Mouse (Mus musculus) heart, embryonic 16.5 days (tissue): ENCODE data around the gene Shisa5. TPM values are rescaled to one million over a fixed set of nuclear protein-coding genes. Genes with fewer than 3 reads are reported as not detected.

Source experiments
- ATAC-seq: fragments of 200-750 bp; cut with Nextera tagmentation; replicated peaks from 2 replicates; pipeline ENCODE4 v1.8.0; 2017; ENCODE audit warnings: moderate number of reproducible peaks; ENCODE audit not compliant: insufficient read depth, low FRiP score; ENCODE audit errors: extremely low read depth
- H3K27ac ChIP-seq: fragments of 300-500 bp; sonication (generic); 2 replicates; pipeline ENCODE4 v1.5.1; 2014; ENCODE audit warnings: mild to moderate bottlenecking, low read length, control low read depth, moderate library complexity
- H3K27me3 ChIP-seq: fragments of 300-500 bp; sonication (generic); 2 replicates; pipeline ENCODE4 v1.6.1; 2014; ENCODE audit warnings: low read length, mixed read lengths; ENCODE audit not compliant: control insufficient read depth, insufficient read depth
- H3K36me3 ChIP-seq: fragments of 300-500 bp; sonication (generic); 2 replicates; pipeline ENCODE4 v1.6.1; 2014; ENCODE audit not compliant: control insufficient read depth, insufficient read depth
- H3K4me1 ChIP-seq: fragments of 300-500 bp; sonication (generic); 2 replicates; pipeline ENCODE4 v1.6.1; 2014; ENCODE audit warnings: low read length, mixed read lengths; ENCODE audit not compliant: control insufficient read depth, insufficient read depth
- H3K4me2 ChIP-seq: fragments of 300-500 bp; sonication (generic); 2 replicates; pipeline ENCODE4 v1.6.1; 2014; ENCODE audit warnings: low read depth, mild to moderate bottlenecking, control low read depth, low read length
- H3K4me3 ChIP-seq: fragments of 300-500 bp; sonication (generic); 2 replicates; pipeline ENCODE4 v1.5.1; 2014; ENCODE audit warnings: mild to moderate bottlenecking, control low read depth, low read length
- H3K9ac ChIP-seq: fragments of 300-500 bp; sonication (generic); 2 replicates; pipeline ENCODE4 v1.6.1; 2014; ENCODE audit warnings: low read length, control low read depth
- H3K9me3 ChIP-seq: fragments of 300-500 bp; sonication (generic); replicated peaks from 2 replicates; pipeline ENCODE4 v1.6.1; 2016; ENCODE audit warnings: low read length; ENCODE audit not compliant: control insufficient read depth
- WGBS: fragments of 180-500 bp; shearing (Covaris S2); extraction: QIAGEN DNeasy Blood & Tissue Kit; methylation state at CpG from one replicate; pipeline ENCODE4 v1.1.7; 2014; 5-methylcytosine and 5-hydroxymethylcytosine counted together
- polyA plus RNA-seq: library from polyadenylated mRNA; unstranded; fragments of >200 nt; fragmentation: Nextera tagmentation; extraction: Ambion mirVana; gene quantifications from 2 replicates; pipeline ENCODE4 v1.2.1, GENCODE M21; 2015

Gene Shisa5
- polyA plus RNA-seq, 1 experiment from 2014 or later = 84.5 TPM

DNA sequence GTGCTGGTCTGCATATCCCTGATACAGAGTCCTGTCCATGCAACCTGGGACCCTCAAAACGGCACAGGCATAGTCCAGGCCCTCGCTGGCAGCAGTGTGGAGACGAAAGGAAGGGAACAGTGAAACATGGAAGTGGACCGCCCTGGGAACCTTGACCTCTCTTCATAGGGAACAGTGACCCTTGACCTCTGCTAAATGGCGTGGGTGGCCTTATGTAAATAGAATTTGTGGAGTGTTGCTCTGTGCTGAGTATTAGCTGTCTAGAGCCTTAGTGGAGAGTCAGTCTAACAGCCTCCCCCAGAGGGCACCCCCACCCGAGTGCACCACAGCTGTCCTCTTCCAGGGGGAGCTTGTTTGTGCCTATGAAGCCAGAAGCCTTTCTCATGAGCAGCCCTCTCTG is 54.4 kb downstream of the Shisa5 start:
- Histone ChIP-seq H3K27ac (peak overlapping the region; percentile 2; the same call in 1 of the 2 replicates), H3K9me3 (no peaks in the 10 kb centered on the region), H3K4me3 (no peak overlapping the region), H3K36me3 (no peaks in the 10 kb centered on the region), H3K9ac (no peak overlapping the region), H3K4me2 (no peak overlapping the region), H3K4me1 (peaks cover 32% of the 10 kb centered on the region), H3K27me3 (no peaks in the 10 kb centered on the region)
- no peak for ATAC-seq
- WGBS = 63% methylated on average over 6 of the region's 6 CpGs

DNA sequence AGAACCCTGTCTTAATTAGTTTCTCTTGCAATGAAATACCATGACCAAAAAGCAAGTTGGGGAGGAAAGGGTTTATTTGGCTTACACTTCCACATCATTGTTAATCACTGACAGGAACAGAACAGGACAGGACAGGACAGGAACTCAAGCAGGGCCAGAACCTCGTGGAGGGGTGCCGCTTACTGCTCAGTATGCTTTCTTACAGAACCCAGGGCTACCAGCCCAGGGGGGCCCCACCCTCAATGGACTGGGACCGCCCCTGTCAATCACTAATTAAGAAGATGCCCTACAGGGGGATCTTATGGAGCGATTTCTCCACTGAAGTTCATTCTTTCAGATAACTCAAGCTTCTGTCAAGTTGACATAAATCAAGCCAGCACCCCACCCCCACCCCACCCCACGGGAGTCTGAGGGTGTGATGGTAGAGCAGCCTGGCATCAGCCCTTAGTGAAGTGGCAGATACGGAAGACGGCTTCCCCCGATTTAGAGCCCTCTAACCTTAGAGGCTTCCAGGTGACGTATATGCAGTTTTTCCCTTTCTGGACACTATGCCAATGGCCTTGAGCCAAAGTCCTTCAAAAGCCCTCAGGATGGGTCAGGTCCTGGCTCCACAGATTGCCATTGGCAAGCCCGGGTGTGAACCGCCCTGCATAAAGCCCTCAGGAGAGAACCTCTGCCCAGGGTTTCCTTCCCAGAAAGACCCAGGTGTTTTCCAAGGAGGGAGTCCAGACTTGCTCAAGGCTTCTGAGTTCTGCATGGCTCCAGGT is 55.6 kb downstream of the Shisa5 start:
- Histone ChIP-seq H3K9me3 (no peaks in the 10 kb centered on the region), H3K36me3 (no peaks in the 10 kb centered on the region), H3K27ac (peak overlapping the region; percentile 97), H3K27me3 (no peaks in the 10 kb centered on the region), H3K4me2 (peak overlapping the region; percentile 81), H3K4me3 (peak overlapping the region; percentile 73), H3K9ac (peak overlapping the region; percentile 89), H3K4me1 (peaks cover 44% of the 10 kb centered on the region)
- ATAC-seq = no peak
- WGBS = 17% methylated on average over 11 of the region's 11 CpGs

DNA sequence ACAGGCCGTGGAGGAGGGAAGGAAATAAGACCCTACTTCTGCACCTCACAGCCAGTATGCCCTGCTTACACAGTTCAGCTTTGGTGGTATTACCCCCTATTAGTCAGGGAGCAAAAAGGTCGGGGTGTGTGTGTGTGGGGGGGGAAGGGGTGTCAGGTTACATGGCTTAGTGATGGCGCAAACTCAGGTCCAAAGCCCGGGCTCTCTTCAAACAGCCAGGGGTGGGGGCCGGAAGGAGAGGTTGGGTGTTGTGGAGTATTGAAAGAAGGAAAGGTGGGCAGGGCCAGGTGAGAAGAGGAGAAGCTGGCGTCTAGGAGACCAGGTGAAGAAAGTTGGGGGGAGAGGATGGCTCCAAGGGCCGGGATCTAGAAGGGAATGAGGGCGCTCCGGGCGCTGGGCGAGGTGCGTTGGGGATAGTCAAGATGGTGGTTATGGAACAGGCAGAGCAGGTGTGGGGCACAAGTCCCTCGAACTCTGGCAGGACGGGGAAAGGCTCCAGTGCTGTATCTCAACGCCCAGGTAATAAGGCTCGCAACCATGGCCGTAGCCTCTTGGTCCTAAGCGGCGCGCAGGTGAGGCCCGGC is 56.3 kb downstream of the Shisa5 start:
- Histone ChIP-seq H3K4me3 (peak overlapping the region; percentile 73), H3K9ac (peak overlapping the region; percentile 89), H3K9me3 (no peaks in the 10 kb centered on the region), H3K27me3 (no peaks in the 10 kb centered on the region), H3K4me1 (peaks cover 49% of the 10 kb centered on the region), H3K36me3 (0 out of 2 replicates have a peak, but pooled peaks cover 2% of the 10 kb centered on the region), H3K27ac (peak overlapping the region; percentile 97), H3K4me2 (peak overlapping the region; percentile 81)
- ATAC-seq = peak; percentile 8; the same call in 1 of the 2 replicates
- WGBS = 4% methylated on average over 21 of the region's 21 CpGs

DNA sequence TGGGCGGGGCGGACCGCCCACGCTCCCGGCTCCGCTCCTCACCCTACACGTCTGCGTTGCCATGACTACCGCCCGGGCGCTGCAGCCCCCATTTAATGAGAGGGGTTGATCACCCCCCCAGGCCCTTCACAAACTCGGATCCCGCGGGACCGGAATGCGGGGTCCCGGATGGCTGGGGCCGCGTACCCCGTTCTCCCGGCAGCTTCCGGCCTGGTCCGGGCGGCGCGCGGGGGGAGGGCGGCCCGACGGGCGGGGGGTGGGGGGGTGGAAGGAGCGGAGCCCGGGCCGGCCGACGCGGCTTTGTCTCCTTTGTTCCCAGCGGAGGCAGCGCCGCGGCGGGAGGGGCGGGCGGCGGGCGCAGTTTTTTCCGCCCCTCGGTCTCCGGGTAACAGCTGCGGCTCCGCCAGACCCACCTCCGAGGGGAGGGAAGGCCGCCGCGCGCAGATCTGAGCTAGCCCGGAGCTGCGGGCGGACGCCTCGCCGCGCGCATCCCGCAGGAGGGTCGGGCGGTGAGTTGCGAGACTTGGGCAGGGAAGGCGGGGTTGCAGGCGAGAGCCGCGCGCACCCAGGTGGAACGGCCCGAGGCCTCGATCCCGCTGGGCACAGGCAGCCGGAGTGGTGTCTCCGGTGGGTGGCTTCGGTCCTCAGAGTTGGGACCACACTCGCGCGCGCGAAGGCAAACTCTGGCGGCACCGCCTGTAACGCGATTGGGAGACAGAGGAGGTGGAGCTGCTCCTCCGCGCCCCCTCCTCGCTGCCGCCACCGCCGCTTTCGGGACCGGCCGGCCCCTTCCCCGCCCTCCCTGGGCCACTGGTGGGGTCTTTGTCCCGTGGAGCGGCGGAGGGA is 57.0 kb downstream of the Shisa5 start, which contains the start of gene Plxnb1:
Gene Plxnb1 (plus strand): TSS at position 253 of the 846 bp plus-strand sequence.
- Histone ChIP-seq H3K27me3 (no peaks in the 10 kb centered on the region), H3K36me3 (0 out of 2 replicates have a peak, but pooled peaks cover 3% of the 10 kb centered on the region), H3K4me2 (peak within 1 kb of the TSS; percentile 81), H3K27ac (peak within 1 kb of the TSS; percentile 97), H3K9me3 (no peaks in the 10 kb centered on the region), H3K9ac (peak within 1 kb of the TSS; percentile 89), H3K4me3 (peak within 1 kb of the TSS; percentile 73), H3K4me1 (peaks cover 56% of the 10 kb centered on the region)
- peak; percentile 30 for ATAC-seq
- WGBS = 0% methylated on average over 73 of the region's 102 CpGs

DNA sequence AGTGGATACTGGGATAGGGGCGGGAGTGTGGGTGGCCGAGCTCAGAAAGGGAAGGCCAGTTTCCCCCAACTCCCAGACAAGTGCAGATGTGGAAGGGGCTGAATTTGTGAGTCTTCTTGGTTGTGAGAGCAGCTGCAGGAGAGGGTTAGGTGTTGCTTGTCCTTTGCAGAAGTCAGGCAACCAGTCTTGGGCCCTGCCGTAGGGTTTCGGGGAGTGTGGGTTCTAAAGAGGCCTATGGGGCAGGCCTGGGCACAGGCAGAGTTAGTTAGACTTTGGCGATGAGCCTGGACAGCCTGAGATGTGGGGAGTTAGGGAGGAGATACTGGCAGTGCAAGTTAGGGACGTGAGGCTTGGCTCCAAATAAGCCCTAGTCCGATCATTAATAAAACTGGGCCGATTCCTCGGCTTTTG is 57.9 kb downstream of the Shisa5 start:
- Histone ChIP-seq H3K27ac (peak overlapping the region; percentile 97), H3K4me1 (peaks cover 59% of the 10 kb centered on the region), H3K36me3 (0 out of 2 replicates have a peak, but pooled peaks cover 3% of the 10 kb centered on the region), H3K4me3 (peak overlapping the region; percentile 73), H3K27me3 (no peaks in the 10 kb centered on the region), H3K9me3 (no peaks in the 10 kb centered on the region), H3K4me2 (peak overlapping the region; percentile 81), H3K9ac (peak overlapping the region; percentile 89)
- ATAC-seq = no peak
- 35% methylated on average over 9 of the region's 9 CpGs for WGBS

DNA sequence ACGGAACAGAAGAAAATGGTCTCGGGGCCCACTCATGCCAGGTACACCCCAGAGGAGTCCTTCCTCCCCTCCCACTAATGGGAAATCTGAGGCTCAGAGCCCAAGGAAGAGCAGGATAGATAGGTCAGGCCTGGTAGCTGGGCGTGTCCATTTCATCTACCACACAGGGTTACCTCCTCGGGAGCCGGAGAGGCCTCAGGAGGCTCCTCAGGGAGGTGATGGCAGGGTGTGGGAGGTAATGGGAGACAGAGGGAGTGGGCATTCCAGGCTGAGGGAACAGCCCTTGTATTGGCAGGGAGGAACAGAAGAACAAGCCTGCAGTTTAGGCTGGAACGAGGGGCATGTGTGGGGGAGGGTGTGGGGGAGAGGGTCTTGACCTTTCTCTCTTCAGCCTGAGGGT is 58.5 kb downstream of the Shisa5 start:
- Histone ChIP-seq H3K27me3 (no peaks in the 10 kb centered on the region), H3K36me3 (0 out of 2 replicates have a peak, but pooled peaks cover 3% of the 10 kb centered on the region), H3K4me2 (peak overlapping the region; percentile 81), H3K4me1 (peaks cover 59% of the 10 kb centered on the region), H3K4me3 (peak overlapping the region; percentile 73), H3K9me3 (no peaks in the 10 kb centered on the region), H3K9ac (peak overlapping the region; percentile 89), H3K27ac (peak overlapping the region; percentile 97)
- 35% methylated on average over 6 of the region's 6 CpGs for WGBS
- no peak for ATAC-seq

DNA sequence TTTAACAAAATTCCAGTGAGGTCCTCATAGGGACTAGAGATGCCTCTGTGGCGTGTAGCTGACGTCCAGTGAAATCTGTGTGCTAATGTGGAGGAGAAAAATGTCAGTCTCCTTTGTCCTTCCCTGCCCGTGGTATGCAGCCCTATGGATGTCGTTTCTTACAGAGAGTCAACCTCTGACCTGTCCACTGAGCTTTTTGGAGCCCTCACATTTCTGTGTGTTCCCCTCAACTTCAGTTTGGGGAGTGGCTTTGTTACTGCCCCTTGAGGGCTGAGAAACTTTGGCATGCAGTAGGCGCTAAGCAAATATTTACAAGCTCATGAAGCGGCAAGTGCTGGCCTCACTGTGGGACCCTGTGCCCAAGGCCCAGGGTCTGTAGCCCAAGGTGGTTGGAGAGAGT is 58.9 kb downstream of the Shisa5 start:
- H3K9me3 ChIP-seq = no peaks in the 10 kb centered on the region
- H3K27ac ChIP-seq = peak overlapping the region; percentile 97
- H3K4me1 ChIP-seq = peaks cover 61% of the 10 kb centered on the region
- no peak for ATAC-seq
- H3K27me3 ChIP-seq = no peaks in the 10 kb centered on the region
- H3K4me3 ChIP-seq = peak overlapping the region; percentile 73
- peak overlapping the region; percentile 81 for H3K4me2 ChIP-seq
- H3K36me3 ChIP-seq = peaks cover 6% of the 10 kb centered on the region; the same call in 1 of the 2 replicates
- 28% methylated on average over 6 of the region's 6 CpGs for WGBS
- peak overlapping the region; percentile 89 for H3K9ac ChIP-seq

DNA sequence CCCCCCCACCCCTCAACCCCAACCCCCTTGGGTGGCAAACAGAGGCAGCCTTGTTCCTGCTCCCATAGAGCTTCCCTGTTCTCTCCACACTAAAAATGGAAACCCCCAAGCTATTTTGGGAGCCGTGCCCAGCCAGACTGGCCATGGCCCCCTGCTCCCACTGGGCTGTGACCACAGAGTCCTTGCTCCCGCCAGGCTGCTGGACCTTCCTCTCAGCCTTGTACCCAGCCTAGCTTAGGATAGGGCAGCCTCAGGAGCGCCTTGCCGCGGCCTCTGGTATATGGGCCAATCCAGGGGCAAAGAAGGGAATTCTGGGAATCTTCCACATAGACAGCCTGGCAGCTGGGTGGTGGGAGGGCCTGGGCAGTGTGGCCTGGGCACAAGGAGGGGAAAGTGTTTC is 59.5 kb downstream of the Shisa5 start:
- Histone ChIP-seq H3K4me3 (peak overlapping the region; percentile 3), H3K27ac (peak overlapping the region; percentile 97), H3K36me3 (peaks cover 8% of the 10 kb centered on the region; the same call in 1 of the 2 replicates), H3K4me1 (peaks cover 66% of the 10 kb centered on the region), H3K4me2 (peak overlapping the region; percentile 81), H3K9me3 (no peaks in the 10 kb centered on the region), H3K9ac (peak overlapping the region; percentile 89), H3K27me3 (no peaks in the 10 kb centered on the region)
- 37% methylated on average over 5 of the region's 5 CpGs for WGBS
- peak; percentile 8; the same call in 1 of the 2 replicates for ATAC-seq
